Mouse (Mus musculus) gonadal fat pad, adult 2 months (tissue): ENCODE measurements around the gene Gm15056. TPM values are rescaled to one million over a fixed set of nuclear protein-coding genes. Genes with fewer than 3 reads are reported as not detected.

Experiments
- DNase-seq: peaks from one replicate; pipeline ENCODE4 v3.0.0-alpha.2; 2012; ENCODE audit warnings: low read depth
- polyA plus RNA-seq: library from polyadenylated mRNA; depleted of rRNA; stranded (reverse); fragments of >200 nt; gene quantifications from 2 replicates; pipeline ENCODE4 v1.2.3, GENCODE M21; 2012; rRNA removed

Gm15056 gene
- polyA plus RNA-seq, result 8.2 and 18.3 TPM in 2 replicates

GRCm38 (mm10) chr8:20902527-20902926 is at the start of gene Gm15056:
TSS of gene Gm15056 (minus strand) at chr8:20902627.
- DNase-seq, result no peak

- no peak for DNase-seq
Observed at GRCm38 (mm10) chr8:20944610-20945009, 42.2 kb upstream of the Gm15056 start, which contains the start of gene AY761185. TSS of gene AY761185 (minus strand) at chr8:20944710.

GRCm38 (mm10) chr8:20921971-20922370 is 19.5 kb upstream of the Gm15056 start, which contains the start of gene Gm6040:
TSS of gene Gm6040 (minus strand) at chr8:20922071.
- no peak for DNase-seq

- no peak for DNase-seq
Observed at GRCm38 (mm10) chr8:20912288-20912687, 9.9 kb upstream of the Gm15056 start.

- DNase-seq, result no peak
Observed at GRCm38 (mm10) chr8:20908256-20908655, 5.8 kb upstream of the Gm15056 start.

- no peak for DNase-seq
Observed at GRCm38 (mm10) chr8:20907119-20907518, 4.7 kb upstream of the Gm15056 start.

GRCm38 (mm10) chr8:20892369-20892768 is 10.1 kb downstream of the Gm15056 start, which contains the start of gene Defb33:
TSS of gene Defb33 (plus strand) at chr8:20892669.
- no peak for DNase-seq

GRCm38 (mm10) chr8:20874608-20875007 is 27.8 kb downstream of the Gm15056 start:
- no peak for DNase-seq

Other genes with a start within 250 kb of the Gm15056 start
- gene Defb33, start 10.0 kb downstream of the Gm15056 start, polyA plus RNA-seq, result 1.1 and 1.3 TPM in 2 replicates
- gene Gm6040, start 19.4 kb upstream of the Gm15056 start, polyA plus RNA-seq, result 31.5 and 36.7 TPM in 2 replicates
- 1,946 and 2,190 TPM in 2 replicates for gene AY761185, start 42.1 kb upstream of the Gm15056 start, polyA plus RNA-seq
- not detected in 2 replicates for gene Defa21, start 122.9 kb upstream of the Gm15056 start, polyA plus RNA-seq
- gene Defa23, start 152.4 kb upstream of the Gm15056 start, polyA plus RNA-seq, result not detected in 2 replicates
- gene Defa35, start 162.4 kb upstream of the Gm15056 start, polyA plus RNA-seq, result not detected in 2 replicates
- not detected in 2 replicates for gene Defa25, start 181.8 kb upstream of the Gm15056 start, polyA plus RNA-seq
- not detected in 2 replicates for gene Gm14851, start 193.4 kb upstream of the Gm15056 start, polyA plus RNA-seq
- gene Defa30, start 232.0 kb upstream of the Gm15056 start, polyA plus RNA-seq, result not detected in 2 replicates